Mouse (Mus musculus): Measurements from ENCODE around the gene Lrrc40.
"Not testable (repeated sequence)": the region's sequence is repeated elsewhere in the genome, so short reads cannot be mapped to it uniquely, and the experiment has no call there.

Gene Lrrc40

DNA sequence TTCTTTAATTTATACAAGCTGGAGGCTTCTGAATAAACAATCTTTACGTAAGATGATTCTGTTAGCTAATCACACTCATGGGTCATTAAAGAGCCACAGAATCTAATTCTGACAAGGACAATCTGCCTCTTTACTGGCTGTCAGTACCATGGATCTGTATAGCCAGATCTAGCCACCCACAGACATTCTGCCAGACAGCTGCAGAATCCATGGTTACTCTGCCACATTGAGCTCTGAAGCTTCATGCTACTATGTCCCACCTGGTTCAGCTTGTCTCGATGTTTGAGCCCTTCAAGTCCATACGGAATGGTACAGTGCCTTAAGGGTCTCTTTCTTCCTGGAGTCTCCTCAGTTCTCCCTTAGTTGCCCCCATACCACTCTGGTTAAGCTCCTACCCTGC is 55.1 kb downstream of the Lrrc40 start:
- no peak for DNase-seq (ENCODE audit: low read depth, low spot score)

DNA sequence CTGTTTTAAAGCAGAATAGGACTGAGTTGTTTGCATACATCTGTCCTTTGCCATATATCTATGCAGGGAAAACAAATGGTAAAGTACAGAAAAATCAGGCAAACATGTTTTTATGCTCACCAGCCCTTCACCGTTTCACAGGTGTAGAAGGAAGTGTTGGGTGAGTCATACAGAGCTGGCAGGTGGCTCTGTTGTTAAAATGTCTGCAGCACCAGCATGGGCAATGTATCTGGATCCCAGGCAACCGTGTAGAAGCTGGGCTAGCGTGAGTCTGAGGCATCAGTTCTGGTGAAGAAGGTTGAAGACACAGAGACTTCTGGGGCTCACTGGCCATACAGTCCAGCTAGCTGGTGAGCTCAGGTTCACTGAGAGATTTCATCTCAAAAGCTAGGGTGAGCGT is 57.5 kb downstream of the Lrrc40 start:
- DNase-seq (ENCODE audit: low read depth, low spot score), result no peak

GRCm38 (mm10) chr3:158102043-158102442 is 65.6 kb downstream of the Lrrc40 start:
- DNase-seq (ENCODE audit: low read depth, low spot score), result not testable (repeated sequence)

- not testable (repeated sequence) for DNase-seq (ENCODE audit: low read depth, low spot score)
These were observed 66.1 kb downstream of the Lrrc40 start for GRCm38 (mm10) chr3:158102530-158102929.

DNA sequence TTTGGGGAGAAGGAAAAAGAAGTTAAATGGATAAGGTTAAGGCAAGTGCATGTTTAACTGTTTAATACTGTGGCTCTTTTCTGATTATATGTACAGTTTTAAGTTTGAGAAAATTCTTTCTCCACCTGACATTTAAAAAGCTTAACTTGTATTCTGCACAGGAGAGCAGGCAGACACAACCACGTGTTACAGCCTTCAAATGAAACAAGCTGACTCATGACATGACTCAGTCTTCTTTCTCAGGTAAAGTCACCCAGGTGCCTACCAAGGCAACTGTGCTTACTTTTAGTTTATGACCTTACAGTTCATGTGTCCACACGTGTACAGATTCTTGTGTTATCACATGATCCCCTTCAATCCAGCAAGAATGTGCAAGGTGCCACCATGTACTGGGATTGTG is 67.0 kb downstream of the Lrrc40 start:
- no peak for DNase-seq (ENCODE audit: low read depth, low spot score)

GRCm38 (mm10) chr3:158105260-158105659 is 68.8 kb downstream of the Lrrc40 start:
- DNase-seq (ENCODE audit: low read depth, low spot score), result no peak

All from embryo, embryonic 11.5 days (tissue).